Mouse (Mus musculus) 416B (cell line): ENCODE results near the gene Zmat5.
A peak's percentile ranks its signal among the peaks of the same experiment; 100 is the strongest.
"Not testable (repeated sequence)": the region's sequence is repeated elsewhere in the genome, so short reads cannot be mapped to it uniquely, and the experiment has no call there.

Source experiments
- DNase-seq: peaks from one replicate; pipeline ENCODE4 v3.0.0; 2011; ENCODE audit warnings: low read depth

The Zmat5 gene

DNA sequence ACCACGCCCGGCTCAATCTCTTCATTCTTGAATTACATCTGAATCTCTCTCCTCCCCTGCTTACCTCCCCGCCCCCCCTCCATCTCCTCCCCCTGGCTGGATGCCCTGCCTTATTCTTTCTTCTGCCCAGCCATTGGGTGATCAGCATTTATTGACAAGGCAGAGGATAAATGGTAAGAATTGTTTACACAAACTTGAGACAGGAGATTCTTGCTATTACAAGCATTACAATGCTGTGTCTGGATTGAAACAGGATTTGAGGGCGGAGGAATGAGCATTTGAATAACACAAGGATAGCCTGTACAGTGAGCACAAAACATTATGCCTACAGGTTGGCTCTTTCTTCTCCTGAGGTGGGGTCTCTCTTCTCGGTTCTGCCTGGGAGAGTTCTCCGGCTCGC is 14.1 kb upstream of the Zmat5 start:
- DNase-seq, result no peak

DNA sequence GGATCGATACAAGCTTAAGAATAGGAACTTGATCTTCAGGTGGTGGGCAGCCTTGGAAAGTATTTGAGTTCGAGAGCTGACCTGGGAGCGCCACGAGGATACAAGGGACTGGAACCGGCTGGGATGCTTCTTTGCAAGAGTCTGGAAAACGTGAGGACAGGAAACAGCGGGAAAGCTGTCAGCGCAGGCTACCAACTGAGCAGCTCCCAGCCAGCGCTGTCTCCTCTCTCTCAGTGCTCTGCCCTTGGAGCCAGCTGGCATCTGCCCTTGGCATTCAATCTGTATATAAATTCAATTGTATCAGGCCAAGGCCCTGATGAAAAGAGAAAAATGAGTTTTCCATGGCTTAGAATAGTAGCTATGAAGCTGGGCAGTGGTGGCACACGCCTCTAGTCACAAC is 13.3 kb upstream of the Zmat5 start:
- no peak for DNase-seq

DNA sequence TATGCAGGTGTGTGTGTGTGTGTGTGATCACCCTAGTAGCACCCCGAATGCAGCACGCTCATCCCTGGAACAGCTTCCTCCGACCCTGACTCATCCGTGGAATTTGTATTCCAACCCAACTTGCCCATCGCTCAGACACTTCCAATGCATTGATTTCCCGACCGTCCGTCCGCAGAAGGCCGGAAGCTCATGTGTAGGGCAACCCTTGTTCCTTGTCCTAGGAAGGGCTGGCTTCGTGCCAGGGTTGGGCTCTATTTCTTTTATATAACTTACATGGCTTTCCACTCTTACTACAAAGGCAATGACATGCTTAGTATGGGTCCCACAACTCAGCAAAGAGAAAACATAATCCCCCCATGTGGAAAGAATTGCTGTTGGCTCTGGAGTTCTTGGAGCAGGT is 12.3 kb upstream of the Zmat5 start:
- DNase-seq, result no peak

DNA sequence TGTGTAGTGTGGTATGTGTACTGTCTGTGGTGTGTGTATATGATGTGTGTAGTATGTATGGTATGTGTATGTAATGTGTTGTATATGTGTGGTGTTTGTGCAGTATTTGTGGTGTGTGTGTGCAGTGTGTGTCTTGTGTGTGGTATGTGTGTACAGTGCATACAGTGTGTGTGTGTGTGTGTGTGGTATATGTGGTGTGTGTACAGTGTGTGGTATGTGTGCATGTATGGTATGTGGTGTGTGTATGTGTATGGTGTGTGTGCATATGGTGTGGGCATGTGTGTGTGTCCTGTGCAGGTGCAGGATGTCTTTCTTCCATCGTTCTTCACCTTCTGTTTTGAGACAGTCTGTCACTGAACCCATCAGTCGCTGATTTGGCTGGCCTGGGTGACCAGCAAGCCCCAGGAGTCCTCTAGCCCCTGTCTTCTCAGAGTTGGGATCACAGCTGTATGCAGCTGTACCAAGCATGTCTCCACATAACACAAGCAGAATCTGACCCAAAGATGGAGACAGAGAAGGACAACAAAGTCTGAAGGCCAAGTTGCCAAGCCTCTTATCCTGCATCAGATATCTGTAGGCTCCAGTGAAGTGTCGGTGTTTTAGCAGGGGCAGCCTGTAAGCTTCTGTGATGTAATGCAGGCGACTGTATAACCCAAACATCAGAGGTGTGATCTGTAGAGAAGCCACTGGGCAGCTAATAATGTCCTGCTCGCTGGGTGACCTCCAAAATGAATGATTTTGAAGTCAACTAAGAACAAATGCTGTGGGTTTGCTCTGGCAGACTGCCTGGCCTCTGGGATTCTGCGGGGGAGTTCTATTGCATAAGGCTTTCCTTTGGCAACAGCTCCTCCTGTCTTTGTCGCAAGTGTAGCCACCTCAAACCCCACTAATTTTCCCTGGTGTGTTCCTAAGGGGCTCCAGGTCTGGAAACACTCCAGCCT is 7.2 kb upstream of the Zmat5 start:
- peak; percentile 82 for DNase-seq

DNA sequence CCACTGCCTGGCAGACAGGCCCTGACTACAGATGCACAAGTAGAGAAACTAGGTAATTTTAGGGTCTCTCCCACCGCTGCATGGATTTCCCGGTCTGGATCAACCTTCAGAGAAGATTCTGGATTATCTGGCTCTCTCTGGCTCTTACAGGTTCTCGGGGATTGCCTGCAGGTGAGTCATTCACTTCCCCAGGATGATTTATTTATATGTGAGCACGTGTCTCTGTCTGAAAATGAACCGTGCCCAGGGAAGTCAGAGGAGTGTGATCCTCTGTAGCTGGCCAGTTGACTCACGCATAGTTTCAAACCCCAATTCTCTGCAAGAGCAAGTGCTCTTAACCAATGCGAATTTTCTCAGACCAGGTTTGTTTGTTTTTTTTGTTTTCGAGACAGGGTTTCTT is 3.8 kb upstream of the Zmat5 start:
- no peak for DNase-seq

DNA sequence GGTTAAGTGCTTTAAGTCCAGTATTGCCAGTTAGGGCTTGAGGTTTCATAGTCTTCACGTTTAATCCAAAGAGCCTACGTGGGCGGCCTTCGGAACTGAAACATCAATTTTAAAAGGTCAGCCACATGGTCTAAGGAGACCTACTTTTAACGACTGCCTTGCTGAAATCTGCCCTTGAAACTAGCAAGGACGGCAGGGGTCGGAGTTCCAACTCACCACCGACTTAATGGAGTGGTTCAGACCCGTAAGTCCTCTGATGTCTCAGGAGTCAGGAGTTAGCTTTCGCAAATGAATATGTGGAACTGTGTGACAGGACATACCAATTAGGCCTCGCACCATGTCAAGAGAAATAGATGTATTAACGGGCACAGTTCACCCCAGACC is 798 bp upstream of the Zmat5 start:
- no peak for DNase-seq

DNA sequence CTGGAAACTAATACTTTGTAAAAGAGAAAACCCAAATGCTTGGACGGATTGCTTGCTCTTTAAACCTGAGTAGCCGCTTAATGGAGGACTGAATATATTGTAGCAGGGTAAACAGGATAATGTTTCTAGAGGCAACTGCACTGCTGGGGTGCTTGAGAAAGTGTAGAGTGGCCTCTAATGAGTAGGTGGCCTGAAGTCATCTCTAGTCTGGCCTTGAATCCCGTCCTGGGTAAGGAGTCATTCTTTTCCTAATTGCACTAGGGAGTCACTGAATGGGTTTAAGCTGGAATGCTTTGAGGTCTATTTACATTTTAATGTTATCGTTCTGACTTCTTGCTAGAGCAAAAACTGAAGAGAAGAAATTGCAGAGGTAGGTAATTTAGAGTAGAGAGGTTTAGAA is 700 bp downstream of the Zmat5 start:
- DNase-seq, result no peak

DNA sequence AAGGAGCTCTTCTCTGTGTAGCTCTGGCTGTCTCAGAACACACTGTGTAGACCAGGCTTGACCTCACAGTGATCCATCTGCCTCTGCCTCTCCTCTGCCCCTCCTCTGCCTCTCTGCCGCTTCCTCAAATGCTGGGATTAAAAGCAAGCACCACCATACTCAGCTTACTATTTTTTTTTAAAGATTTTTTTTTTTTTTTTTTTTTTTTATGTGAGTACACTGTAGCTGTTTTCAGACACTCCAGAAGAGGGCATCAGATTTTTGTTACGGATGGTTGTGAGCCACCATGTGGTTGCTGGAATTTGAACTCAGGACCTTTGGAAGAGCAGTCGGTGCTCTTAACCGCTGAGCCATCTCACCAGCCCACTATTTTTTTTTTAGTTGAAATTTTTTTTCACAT is 5.7 kb downstream of the Zmat5 start:
- DNase-seq, result not testable (repeated sequence)

DNA sequence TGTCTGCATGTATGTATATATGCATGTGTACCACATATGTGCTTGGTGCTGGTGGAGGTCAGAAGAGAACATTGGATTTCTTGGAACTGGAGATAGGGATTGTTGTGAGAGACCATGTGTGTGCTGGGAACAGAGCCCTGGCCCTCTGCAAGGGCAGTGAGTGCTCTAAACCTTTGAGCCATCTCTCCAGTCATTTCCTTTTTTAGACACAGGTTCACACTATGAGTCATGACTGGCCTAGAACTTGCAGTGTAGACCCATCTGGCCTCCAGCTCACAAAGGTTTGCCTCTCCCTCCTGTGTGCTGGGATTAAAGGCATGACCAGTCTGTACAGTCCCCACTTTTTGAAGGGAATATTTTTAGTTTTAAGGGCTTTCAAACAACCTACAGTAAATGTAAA is 8.3 kb downstream of the Zmat5 start:
- DNase-seq, result peak; percentile 42

DNA sequence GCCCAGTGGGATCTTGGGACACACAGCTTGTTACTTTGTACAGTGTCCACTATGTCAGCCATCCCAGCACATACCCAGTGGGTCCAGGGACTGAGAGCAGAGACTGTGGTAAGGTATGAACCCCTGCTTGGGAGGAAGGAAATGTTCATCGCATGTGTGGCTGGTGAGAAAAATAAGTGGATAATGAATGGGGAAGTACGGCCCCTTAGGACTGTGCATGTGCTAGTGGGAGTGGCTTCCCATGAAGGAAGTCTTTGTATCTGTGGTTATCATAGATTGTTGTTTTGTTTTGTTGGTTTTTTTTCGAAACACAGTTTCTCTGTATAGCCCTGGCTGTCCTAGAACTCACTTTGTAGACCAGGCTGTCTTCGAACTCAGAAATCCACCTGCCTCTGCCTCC is 10.2 kb downstream of the Zmat5 start:
- peak; percentile 71 for DNase-seq

DNA sequence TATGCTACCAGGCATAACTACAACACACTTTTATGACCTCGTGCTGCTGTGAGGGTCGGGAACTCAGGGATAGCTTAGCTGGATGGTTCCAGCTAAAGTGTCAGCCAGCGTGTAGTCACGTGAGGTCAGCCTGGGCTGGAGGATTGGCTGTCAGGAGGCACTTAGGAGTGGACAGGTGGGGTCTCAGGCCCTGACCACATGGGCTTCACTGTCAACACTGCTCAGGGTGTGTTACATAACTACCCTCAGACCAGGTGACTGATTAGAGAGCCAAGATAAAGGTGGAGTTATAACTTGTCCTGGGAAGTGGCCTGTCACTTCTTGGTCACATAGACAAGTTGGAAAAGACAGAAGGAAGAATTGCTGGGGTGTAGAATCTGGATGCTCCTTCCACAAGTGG is 11.1 kb downstream of the Zmat5 start:
- no peak for DNase-seq

DNA sequence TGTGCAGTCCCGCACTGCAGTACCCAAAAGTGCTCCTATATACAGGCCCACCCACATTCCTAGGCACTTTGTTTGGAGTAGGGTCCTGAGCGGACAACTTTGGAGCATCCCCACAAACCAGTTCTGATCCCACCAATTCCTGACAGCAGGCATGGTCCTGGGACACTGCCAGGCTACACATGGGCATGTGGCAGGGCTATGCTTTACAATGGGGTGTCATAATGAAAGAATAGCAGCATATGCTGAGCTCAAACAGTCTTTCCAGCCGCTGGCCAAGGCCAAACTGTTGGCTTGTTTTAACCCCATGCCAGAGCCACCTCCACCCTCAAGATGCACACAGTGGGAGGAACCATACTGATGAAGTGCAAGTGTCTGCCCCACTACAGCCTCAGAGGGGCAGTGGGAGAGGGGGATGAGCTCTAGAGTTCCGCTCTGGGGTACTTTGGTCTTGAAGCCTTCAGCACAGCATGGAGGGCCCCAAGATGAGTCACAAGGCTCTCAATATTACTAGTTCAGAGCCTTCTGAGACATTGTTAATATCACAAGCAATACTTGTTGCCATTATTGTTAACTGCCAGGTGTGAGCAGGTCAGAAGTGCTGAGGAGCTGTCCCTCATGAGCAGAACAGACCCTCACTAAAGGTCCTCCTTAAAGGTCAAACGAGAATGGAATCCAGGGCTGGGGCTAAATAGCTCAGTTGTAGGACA is 12.2 kb downstream of the Zmat5 start:
- DNase-seq, result no peak

DNA sequence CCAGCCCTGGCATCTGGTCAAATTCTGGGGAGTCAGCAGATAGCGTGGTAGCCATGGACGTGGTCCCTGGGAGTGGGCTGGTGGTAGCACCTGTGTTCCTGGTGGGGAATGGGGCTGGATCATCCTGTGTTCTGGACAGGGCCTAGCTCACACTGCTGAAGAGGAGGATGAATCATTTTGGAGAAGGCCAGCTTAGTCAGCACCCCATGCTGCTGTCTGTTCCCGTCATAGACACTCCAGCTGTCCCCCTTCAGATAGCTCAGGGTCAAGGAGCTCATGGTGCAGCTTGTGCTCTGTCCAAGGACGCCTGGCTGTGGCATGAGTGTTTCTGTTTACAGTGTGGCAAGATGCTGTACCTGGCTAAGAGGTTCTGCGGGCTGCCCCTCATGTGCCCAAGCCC is 14.1 kb downstream of the Zmat5 start:
- no peak for DNase-seq

DNA sequence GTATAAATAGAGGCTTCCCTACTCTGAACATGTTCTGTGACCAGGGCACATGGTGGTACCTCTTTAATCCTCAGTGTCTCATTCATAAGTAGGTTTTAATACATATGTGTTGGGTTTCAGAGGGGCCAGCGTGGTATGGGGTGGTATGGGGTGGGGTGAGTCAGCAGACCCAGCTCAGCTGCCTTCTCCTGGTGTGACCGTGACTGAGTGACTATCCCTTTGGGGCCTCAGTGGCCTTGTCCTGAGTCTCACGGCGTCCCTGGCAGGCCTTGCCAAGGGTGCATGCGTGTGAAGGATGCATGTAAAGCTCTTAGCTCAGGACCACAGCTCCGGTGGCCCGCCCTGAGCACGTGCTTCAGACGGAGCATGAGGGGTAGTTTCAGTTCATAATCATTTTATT is 15.5 kb downstream of the Zmat5 start:
- DNase-seq, result no peak

DNA sequence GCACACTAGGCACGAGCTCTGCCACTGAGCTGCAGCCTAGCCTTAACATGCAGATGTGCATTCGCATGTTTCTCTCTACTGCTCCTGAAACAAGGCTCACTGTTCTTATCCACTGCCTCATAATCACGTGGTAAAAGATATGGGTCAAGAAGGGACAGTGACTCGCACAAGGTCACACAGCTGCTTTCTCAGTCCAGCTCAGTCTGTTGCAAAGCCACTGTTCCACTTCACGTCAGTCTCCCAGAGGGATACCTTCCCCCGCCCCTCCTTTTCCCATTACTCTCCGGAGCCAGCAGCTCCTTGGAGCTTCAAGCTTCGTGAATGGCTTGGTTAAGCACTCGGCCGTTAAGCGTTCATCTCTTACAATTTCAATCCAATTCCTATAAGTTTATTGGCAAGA is 15.9 kb downstream of the Zmat5 start:
- DNase-seq, result no peak

DNA sequence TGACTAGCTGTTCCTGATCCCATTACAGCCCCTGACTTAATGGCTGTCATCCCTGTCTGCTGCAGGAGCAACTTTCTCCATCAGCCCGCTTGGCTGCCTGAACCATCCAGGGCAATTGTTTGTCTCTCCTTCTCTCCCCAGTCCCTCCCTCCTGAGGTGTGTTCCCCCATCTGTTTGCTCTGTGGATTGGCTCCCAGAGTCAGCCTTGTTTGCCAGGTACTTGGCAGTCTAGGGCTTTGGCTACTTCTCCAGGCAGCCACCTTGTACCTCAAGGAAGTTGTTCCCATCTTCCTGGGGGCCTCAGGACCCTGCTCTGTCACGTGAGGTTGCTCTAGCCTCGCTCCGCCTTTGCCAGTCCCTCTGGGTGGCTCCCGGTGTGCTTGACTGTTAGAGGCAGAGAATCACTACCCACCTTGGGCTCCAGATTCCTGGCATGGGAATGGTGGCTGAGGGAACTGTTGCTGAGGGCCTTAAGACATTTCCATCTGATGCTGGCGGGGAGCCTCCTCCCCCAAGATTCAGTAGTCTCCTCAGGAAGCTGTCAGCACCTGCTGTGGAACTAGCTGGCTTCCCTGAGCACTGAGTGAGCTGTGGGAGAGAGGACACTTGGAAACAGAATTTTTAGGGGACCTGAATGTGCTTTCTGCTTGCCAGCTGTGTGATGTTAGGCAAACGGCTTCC is 16.6 kb downstream of the Zmat5 start:
- no peak for DNase-seq

DNA sequence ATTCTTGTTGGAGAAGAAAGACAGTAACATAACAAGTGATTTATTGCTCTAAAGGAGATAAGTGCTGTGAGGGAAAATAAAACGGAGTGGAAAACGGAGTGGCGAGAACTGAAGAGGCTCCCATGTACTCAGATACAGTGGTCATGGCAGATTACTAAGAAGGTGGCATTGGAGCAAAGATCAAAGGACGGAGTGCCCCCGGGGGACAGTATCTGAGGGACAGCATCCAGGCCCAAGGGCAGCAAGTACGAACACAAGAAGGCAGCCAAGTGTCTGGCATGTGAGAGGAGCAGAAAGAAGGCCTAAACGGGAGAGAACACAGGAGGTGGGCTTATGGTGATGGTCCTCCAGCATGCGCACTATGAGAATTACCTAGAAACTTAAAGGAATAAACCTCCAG is 17.2 kb downstream of the Zmat5 start:
- DNase-seq, result no peak

DNA sequence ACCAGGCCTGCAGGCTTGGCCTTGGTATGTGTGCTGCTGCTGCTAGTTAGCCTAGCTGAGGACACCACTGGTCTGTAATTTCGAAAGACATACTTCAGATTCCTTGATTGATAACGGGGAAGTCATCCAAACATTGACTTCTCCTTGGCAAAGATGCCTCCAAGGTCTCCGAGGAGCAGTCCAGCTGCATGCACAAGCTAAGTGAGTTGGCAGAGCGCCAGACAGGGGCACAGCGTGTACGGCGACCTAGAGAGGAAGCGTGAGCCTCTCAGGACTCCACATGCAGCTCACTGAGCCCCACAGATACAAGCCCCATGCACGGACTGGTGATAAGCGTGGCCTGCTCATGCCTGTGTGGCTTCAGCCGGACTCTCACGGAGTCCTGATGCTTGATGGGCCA is 25.1 kb downstream of the Zmat5 start:
- peak; percentile 90 for DNase-seq

DNA sequence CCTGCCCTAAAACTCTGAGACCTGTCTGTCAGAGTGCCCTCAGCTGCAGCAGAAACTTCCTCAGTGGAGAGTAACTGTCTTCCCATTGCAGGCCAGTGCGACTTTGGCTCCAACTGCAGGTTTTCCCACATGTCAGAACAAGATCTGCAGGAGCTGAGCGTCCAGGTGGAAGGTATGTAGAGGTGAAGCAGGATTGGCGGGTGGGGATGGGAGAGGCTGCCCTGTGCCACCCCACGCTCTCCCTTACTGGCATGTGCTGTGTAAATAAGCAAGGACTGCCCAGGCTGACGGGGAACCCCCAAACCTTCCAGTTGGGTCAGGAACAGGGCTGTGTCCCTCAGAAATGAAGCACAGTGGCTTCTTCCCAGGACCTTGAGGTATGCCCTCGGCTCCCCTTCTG is 25.6 kb downstream of the Zmat5 start:
- DNase-seq, result no peak

DNA sequence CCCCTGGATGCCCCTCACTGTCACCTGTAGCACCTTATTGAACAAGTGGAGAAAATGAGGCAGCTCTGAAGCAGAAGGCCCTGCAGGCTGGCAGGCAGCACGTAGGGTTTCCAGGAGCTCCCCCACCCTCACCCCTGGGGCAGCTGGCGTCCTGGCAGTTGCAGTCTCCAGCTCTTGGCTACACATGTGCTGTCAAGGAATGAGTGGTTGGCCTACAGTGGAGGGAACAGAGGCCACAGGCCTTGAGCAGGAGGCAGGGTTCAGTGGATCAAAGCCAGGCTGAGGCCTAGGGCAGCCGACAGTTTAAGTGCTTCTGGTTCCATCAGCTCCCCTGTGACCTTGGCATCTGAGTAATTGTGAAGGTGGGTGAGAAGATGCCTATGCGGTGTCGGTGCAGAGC is 26.4 kb downstream of the Zmat5 start:
- DNase-seq, result no peak

DNA sequence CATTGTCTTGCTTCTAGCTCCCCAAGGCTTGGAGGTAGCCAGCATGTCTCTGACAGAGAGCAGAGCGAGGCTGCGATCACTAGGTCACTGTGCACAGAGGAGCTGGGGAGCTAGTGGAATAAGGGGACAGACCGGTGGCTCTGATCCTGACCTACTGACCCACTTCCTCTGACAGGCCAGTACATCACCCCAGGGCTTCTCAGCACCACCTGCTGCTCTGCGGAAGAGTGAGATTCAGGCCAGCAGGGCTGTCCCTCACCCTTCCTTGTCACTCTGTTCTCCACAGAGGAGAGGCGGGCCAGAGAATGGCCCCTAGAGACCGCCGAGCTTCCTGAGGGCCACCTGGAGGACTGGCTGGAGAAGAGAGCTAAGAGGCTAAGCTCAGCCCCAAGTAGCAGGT is 27.3 kb downstream of the Zmat5 start:
- no peak for DNase-seq

DNA sequence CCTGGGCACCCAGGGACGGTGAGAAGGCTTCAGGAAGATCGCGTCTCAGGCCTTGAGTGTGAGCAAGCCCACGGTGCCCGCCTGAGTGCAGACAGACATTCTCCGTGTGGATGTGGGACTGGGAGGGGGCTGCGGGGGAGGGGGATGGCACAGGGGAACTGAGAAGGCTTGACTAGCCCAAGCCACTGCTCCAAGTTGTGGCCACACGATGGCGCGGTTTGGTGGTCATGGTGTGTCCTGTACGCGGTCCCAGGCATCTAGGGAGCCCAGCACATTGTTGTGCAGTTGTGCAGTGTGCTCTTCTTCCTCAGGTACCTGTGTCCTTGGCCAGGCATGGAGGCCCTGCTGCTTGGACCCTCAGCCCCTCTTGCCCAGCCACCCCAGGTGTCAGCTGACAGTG is 29.7 kb downstream of the Zmat5 start:
- no peak for DNase-seq

DNA sequence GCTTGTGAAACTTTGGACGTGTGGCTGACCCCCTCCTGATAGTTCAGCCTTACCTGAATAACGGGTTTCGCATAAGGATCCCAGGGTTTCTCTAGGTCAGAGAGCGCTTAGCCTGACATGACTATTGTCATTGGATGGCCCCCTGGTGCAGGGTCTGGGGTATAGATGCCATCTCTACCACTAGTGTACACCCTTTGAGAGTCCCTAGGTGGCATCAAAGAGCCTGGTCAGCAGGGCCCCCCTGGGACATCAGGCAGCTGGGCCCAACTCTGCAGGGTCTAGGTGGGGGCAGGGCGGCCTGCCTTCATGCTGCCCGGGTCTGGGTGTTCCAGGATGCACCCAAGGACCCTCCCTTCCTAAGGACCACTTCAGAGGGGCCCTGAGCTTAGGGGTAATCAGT is 31.9 kb downstream of the Zmat5 start:
- DNase-seq, result no peak
